Mouse (Mus musculus): ENCODE measurements at regions not wholly inside any gene's neighbourhood (a gene's known extent, or its start where the extent isn't known, plus 50 kb on each side); places are given as distances from the start of the nearest gene placed in this dataset.

DNA sequence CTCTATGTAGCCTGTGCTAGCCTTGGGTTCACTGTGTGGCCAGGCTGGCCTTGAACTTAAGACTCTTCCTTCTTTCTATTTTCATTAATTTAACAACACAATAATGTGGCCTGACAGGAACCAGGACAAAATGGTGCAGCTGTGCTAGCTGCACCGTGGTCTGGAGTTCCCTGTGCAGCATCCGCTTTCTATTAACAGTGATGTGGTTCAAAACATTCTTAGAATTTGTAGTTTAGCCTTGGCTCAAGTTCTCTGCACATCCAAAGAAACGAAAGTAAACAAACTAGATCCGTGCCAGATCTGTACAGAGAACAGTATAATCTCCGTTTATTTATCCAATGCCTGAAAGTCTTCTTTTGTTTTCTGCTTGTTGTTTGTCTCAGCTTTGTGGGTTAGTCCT, 88.5 kb downstream of the Irx1 start:
- in situ Hi-C loops (cut with MboI, MseI), result no loop called here

GRCm38 (mm10) chr13:71868763-71869162, 94.8 kb downstream of the Irx1 start:
- in situ Hi-C loops (cut with MboI, MseI), result no loop called here

- in situ Hi-C loops (cut with MboI, MseI), result no loop called here
Measured at GRCm38 (mm10) chr13:71853426-71854025, 110.0 kb downstream of the Irx1 start.

- in situ Hi-C loops (cut with MboI, MseI), result loop anchor here (10.0 kb wide), 1 partner anchor 731 kb away; no protein-coding TSS in a partner anchor
Measured at GRCm38 (mm10) chr13:71804032-71804958, 159.2 kb downstream of the Irx1 start.

- in situ Hi-C loops (cut with MboI, MseI), result no loop called here
Measured at GRCm38 (mm10) chr13:71798288-71798687, 165.2 kb downstream of the Irx1 start.

- in situ Hi-C loops (cut with MboI, MseI), result no loop called here
Measured at GRCm38 (mm10) chr13:71784740-71785139, 178.8 kb downstream of the Irx1 start.

DNA sequence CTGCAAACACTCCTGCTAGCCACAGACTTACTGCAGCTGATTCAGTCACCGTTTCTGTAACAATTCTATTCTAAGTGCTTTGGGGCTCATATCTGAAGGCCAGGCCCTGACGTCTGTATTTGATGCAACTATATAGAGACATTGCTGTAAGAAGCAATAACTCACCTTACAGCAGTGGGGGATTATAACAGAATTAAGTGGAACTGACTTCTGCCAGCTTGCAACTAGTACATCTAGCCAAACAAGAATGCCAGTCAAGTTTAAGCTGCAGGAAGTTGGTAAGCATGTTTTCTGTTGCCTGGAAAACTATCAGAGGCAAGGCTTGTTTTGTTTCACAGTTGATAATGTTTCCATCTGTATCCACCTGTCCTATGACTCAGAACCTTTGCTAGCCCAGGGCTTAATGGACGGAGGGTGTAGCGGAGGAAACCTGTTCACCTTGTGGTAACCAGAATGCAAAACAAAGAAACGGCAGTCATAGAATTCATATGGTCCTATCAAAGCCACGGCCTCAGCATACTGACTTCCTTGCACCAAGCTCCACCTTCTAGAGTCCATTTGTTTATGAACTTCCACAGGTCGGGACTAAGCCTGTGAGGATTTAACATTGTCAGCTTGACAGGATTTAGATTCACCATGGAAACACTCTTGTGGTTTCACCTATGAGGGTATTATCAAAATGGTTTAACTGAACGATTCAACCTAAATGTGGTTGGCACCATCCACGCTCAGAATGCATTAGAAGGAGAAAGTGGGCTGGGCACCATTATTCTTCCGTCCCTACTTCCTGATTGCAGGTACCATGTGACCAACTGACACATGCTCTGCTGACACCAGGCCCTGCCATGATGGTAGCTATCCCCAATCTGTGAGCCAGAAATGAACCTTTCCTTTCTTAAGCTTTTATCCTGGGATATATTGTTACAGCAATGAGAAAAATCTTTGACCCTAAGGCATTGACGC, 216.2 kb downstream of the Irx1 start:
- in situ Hi-C loops (cut with MboI, MseI), result no loop called here

GRCm38 (mm10) chr13:71746534-71746933, 217.0 kb downstream of the Irx1 start:
- in situ Hi-C loops (cut with MboI, MseI), result no loop called here

GRCm38 (mm10) chr13:71736821-71737345, 226.6 kb downstream of the Irx1 start:
- in situ Hi-C loops (cut with MboI, MseI), result no loop called here

GRCm38 (mm10) chr13:71734261-71734660, 229.3 kb downstream of the Irx1 start:
- in situ Hi-C loops (cut with MboI, MseI), result no loop called here

DNA sequence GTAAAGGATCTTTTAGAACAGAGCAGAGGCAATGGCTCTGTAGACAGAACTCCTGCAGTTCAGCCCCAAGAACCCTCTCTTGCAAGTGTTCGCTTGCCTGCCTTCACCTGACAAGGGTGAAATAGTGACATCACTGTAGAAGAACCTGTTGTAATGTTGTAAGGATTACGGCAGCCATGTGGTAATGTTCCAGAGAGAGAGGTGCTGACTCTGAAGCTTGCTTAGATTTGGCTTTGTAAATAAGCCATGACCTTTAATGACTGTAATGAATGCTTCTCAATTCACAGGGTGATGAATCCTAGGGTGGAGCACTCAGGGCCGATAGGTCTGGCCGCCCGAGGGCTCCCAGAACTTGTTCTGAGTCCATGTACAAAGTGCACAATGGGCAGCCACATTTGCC, 230.2 kb downstream of the Irx1 start:
- in situ Hi-C loops (cut with MboI, MseI), result no loop called here

DNA sequence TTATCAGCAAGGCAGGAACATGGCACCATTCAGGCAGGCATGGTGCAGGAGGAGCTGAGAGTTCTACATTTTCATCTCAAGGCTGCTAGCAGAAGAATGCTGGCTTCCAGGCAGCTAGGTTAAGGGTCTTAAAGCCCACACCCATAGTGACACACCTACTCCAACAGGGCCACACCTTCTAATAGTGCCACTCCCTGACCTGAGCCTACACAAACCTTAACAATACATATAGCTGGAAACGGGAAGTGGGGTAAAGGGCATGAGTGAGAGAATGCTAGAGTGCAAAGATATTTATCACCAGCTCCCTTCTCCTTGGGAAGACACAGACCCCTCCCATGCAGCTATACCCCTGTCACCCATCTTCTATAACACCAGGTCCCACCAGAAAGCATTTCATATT, 230.6 kb downstream of the Irx1 start:
- in situ Hi-C loops (cut with MboI, MseI), result no loop called here

- in situ Hi-C loops (cut with MboI, MseI), result no loop called here
Measured at GRCm38 (mm10) chr13:71690069-71690817, 273.3 kb downstream of the Irx1 start.

GRCm38 (mm10) chr13:71689187-71689586, 274.3 kb downstream of the Irx1 start:
- in situ Hi-C loops (cut with MboI, MseI), result no loop called here

DNA sequence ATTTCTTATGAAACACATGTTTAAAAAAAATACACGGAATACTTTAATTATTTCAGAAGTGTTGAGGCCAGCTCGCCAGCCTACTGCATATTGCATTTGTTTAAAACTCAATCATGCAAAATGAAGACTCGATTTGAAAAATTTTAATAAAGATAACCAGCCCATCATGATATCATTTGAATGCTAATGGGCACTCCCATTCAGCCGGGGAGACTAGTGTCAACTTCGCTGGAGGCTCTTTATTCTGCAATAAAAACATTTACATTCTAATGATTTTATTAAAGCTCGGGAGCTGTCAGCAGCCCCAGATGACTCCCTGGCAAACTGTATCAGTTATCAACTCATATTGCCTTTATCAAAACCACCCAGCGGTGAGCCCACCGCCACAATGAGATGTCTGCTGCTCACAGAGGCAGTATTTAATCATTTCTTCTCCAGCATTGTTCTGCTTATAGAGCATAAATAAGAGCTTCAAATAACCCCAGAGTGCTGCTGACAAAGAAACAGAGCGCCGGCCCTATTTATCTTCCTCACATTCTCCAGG, 287.4 kb downstream of the Irx1 start:
- in situ Hi-C loops (cut with MboI, MseI), result no loop called here

DNA sequence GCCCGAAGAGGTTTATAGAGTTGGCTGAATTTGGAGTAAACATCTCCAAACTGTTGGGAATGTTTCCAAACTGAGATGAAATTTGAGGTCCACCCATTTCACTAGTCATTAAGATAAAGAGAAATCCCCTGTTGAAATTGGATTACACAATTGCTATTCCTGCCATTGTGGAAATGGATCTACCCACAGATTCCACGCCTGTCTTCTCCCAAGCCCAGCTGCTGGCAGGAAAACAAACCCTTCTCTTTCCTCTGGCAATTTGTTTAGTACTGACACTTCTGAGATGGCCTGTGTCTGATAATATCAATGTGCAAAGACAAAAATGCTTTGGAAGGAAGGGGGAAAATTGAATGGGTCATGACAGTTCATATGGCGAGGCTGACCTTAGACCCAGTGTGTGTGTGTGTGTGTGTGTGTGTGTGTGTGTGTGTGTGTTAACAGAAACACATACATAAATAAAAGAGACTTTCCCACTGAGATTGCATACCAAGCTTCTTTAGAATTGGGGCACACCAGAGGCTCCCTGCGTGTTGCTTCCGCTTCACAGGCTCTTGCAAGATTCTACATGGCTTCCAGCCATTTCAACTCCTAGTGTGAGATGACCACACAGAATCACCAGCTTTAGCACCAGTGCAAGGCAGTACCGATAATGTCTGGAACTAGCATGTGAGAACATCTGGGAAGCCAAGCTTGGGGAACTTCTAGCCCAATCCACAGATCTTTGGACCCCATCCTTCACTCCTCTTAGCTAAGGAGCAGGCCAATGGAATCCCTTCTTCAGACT, 293.4 kb downstream of the Irx1 start:
- in situ Hi-C loops (cut with MboI, MseI), result no loop called here

- in situ Hi-C loops (cut with MboI, MseI), result no loop called here
Measured at GRCm38 (mm10) chr13:71668256-71668655, 295.3 kb downstream of the Irx1 start.

DNA sequence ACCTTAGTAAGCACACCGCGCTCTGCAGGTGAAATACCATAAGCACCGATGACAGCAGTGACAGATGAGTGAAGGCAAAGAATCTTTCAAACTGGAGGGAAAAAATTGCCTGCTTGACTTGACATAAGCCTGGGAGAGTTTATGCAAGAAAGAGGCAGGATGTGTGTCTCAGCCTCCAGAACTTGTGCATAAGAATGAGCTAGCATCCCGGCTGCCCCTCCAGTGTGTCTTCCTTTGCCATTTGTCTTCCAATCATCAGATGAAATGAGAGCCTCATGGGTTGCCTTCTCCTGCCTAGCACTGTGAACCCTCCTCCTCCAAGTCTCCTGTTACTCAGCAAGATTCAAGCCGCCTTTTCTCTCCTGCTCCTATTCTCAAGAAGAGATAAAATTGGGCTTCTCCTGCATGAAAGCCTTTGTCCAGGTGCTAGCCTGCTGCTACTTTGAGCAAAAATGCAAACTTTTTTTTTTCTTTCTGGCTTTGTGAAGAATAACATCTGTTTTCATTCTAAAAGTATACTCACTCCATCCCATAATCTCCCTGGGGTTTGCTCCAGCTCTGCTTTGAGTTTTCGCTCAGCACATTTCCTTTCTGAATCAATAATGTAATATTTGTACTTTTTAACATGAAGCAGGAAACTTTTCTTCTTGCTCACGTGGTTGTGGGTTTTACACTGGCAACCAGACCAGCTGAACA, 298.2 kb downstream of the Irx1 start:
- in situ Hi-C loops (cut with MboI, MseI), result no loop called here

- in situ Hi-C loops (cut with MboI, MseI), result no loop called here
Measured at GRCm38 (mm10) chr13:71657898-71658297, 305.6 kb downstream of the Irx1 start.
